Mouse (Mus musculus): ENCODE results near the gene Alpk3.

DNA sequence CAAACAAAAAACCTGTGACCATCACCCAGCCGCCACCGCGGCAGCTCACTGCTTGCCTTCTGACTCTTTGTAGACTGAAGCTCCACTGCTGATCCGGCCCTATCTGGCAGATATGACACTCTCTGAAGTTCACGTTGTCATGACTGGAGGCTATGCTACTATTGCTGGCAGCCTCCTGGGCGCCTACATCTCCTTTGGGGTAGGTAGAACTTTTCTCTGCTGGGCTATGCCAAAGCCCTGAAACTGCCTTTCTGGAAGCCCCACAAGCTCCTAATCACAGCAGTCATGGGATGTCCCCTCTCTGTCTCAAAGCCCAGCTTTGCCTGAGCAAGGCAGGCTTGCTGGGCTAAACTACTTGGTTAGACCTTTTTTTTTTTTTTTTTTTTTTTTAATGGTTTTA, 95.9 kb downstream of the Alpk3 start:
- TF ChIP-seq GATA1 (IDR thresholded peaks at IDR 0.05; ENCODE audit: borderline replicate concordance, low read length) (no peak), FLI1 (IDR thresholded peaks at IDR 0.05; ENCODE audit: low read length) (no peak)

All from megakaryocyte, embryonic 14.5 days (primary cell).